Mouse (Mus musculus) brain, embryonic 14.5 days (tissue): Measurements from ENCODE around the gene Pithd1.

Experiments
- CTCF ChIP-seq: fragments of 200-500 bp; IDR thresholded peaks from 2 replicates; pipeline ENCODE4 v1.5.1; 2012; ENCODE audit warnings: inconsistent platforms, mild to moderate bottlenecking, moderate library complexity, borderline replicate concordance; ENCODE audit not compliant: insufficient read depth, insufficient read length; ENCODE audit errors: extremely low read depth
- POLR2A ChIP-seq: fragments of 200-500 bp; IDR thresholded peaks from 2 replicates; pipeline ENCODE4 v1.6.1; 2012; ENCODE audit warnings: mild to moderate bottlenecking, inconsistent platforms, borderline replicate concordance; ENCODE audit not compliant: poor library complexity, insufficient read depth, insufficient read length, severe bottlenecking; ENCODE audit errors: extremely low read depth

GRCm38 (mm10) chr4:136010586-136010985 lies 23.5 kb upstream of the Pithd1 start:
- TF ChIP-seq CTCF (no peak), POLR2A (no peak)
